Mouse (Mus musculus): ENCODE results near the gene Pacs2. TPM values are rescaled to one million over a fixed set of nuclear protein-coding genes. Genes with fewer than 3 reads are reported as not detected.
A peak's percentile ranks its signal among the peaks of the same experiment; 100 is the strongest.

Pacs2 gene
- total RNA-seq, 1 experiment = 17.2 TPM

- H3K9ac ChIP-seq (ENCODE audit: insufficient read depth, low read depth, low read length, poor library complexity, severe bottlenecking) = no peak overlapping the region
- H3K4me1 ChIP-seq (ENCODE audit: control insufficient read depth in 2 of 2, insufficient read depth in 2 of 2, low read length in 2 of 2, poor library complexity in 1 of 2) = peaks cover 4 to 7% of the 10 kb centered on the region in 2 experiments; a peak in 2 of 4 replicates
- no peak overlapping the region for H3K27ac ChIP-seq (ENCODE audit: insufficient read depth, low read depth, low read length, poor library complexity, severe bottlenecking)
- TF ChIP-seq ZNF384 (IDR thresholded peaks at IDR 0.05; ENCODE audit: low read depth, low read length) (peak; percentile 72), ZC3H11A (IDR thresholded peaks at IDR 0.05; ENCODE audit: borderline replicate concordance, low read depth, low read length) (no peak)
- no peak overlapping the region for H3K4me3 ChIP-seq (ENCODE audit: insufficient read depth in 1 of 2, low read depth in 1 of 2, low read length in 2 of 2, poor library complexity in 1 of 2, severe bottlenecking in 1 of 2)
- DNase-seq (ENCODE audit: low read depth, low spot score) = no peak
- no peaks in the 10 kb centered on the region for H3K36me3 ChIP-seq (ENCODE audit: control insufficient read depth, insufficient read depth, low read length, poor library complexity, severe bottlenecking)
- in situ Hi-C loops (cut with MboI; ENCODE audit: low sequenced_read_pairs in 2 of 2, unreplicated experiment in 2 of 2) = no loop called here
- no peaks in the 10 kb centered on the region for H3K9me3 ChIP-seq (ENCODE audit: control insufficient read depth, insufficient read depth, low read depth, low read length)
These were observed 11.6 kb upstream of the Pacs2 start for GRCm38 (mm10) chr12:113002667-113003066.

- no peaks in the 10 kb centered on the region for H3K36me3 ChIP-seq (ENCODE audit: control insufficient read depth, insufficient read depth, low read length, poor library complexity, severe bottlenecking)
- peaks cover 4 to 5% of the 10 kb centered on the region in 2 experiments; a peak in 2 of 4 replicates for H3K4me1 ChIP-seq (ENCODE audit: control insufficient read depth in 2 of 2, insufficient read depth in 2 of 2, low read length in 2 of 2, poor library complexity in 1 of 2)
- no peak overlapping the region for H3K4me3 ChIP-seq (ENCODE audit: insufficient read depth in 1 of 2, low read depth in 1 of 2, low read length in 2 of 2, poor library complexity in 1 of 2, severe bottlenecking in 1 of 2)
- in situ Hi-C loops (cut with MboI; ENCODE audit: low sequenced_read_pairs in 2 of 2, unreplicated experiment in 2 of 2) = no loop called here
- no peak for DNase-seq (ENCODE audit: low read depth, low spot score)
- no peak overlapping the region for H3K9ac ChIP-seq (ENCODE audit: insufficient read depth, low read depth, low read length, poor library complexity, severe bottlenecking)
- no peak overlapping the region for H3K27ac ChIP-seq (ENCODE audit: insufficient read depth, low read depth, low read length, poor library complexity, severe bottlenecking)
- no peak for TF ChIP-seq MAFK (IDR thresholded peaks at IDR 0.05; ENCODE audit: insufficient read depth, low read depth, low read length)
- no peak for TF ChIP-seq ZC3H11A (IDR thresholded peaks at IDR 0.05; ENCODE audit: borderline replicate concordance, low read depth, low read length)
- TF ChIP-seq ZNF384 (IDR thresholded peaks at IDR 0.05; ENCODE audit: low read depth, low read length) = no peak
- TF ChIP-seq CHD2 (IDR thresholded peaks at IDR 0.05; ENCODE audit: low read depth, low read length) = no peak
- no peak for TF ChIP-seq HCFC1 (IDR thresholded peaks at IDR 0.05; ENCODE audit: borderline replicate concordance, insufficient read depth, low read length)
- no peaks in the 10 kb centered on the region for H3K9me3 ChIP-seq (ENCODE audit: control insufficient read depth, insufficient read depth, low read depth, low read length)
These were observed 10.3 kb upstream of the Pacs2 start for GRCm38 (mm10) chr12:113004011-113004410.

- Histone ChIP-seq H3K4me1 (ENCODE audit: control insufficient read depth in 2 of 2, insufficient read depth in 2 of 2, low read length in 2 of 2, poor library complexity in 1 of 2) (peaks cover 0 to 4% of the 10 kb centered on the region in 2 experiments; a peak in 1 of 4 replicates), H3K9ac (ENCODE audit: insufficient read depth, low read depth, low read length, poor library complexity, severe bottlenecking) (no peak overlapping the region), H3K27ac (ENCODE audit: insufficient read depth, low read depth, low read length, poor library complexity, severe bottlenecking) (no peak overlapping the region), H3K4me3 (ENCODE audit: insufficient read depth in 1 of 2, low read depth in 1 of 2, low read length in 2 of 2, poor library complexity in 1 of 2, severe bottlenecking in 1 of 2) (no peak overlapping the region), H3K9me3 (ENCODE audit: control insufficient read depth, insufficient read depth, low read depth, low read length) (no peaks in the 10 kb centered on the region), H3K36me3 (ENCODE audit: control insufficient read depth, insufficient read depth, low read length, poor library complexity, severe bottlenecking) (no peaks in the 10 kb centered on the region)
- TF ChIP-seq ZNF384 (IDR thresholded peaks at IDR 0.05; ENCODE audit: low read depth, low read length) (no peak), HCFC1 (IDR thresholded peaks at IDR 0.05; ENCODE audit: borderline replicate concordance, insufficient read depth, low read length) (no peak), ZC3H11A (IDR thresholded peaks at IDR 0.05; ENCODE audit: borderline replicate concordance, low read depth, low read length) (no peak), MAFK (IDR thresholded peaks at IDR 0.05; ENCODE audit: insufficient read depth, low read depth, low read length) (no peak), CHD2 (IDR thresholded peaks at IDR 0.05; ENCODE audit: low read depth, low read length) (no peak)
- DNase-seq (ENCODE audit: low read depth, low spot score) = no peak
- in situ Hi-C loops (cut with MboI; ENCODE audit: low sequenced_read_pairs in 2 of 2, unreplicated experiment in 2 of 2) = no loop called here
These were observed 9.3 kb upstream of the Pacs2 start for GRCm38 (mm10) chr12:113004993-113005392.

GRCm38 (mm10) chr12:113011702-113012360 lies 2.5 kb upstream of the Pacs2 start:
- no peak for DNase-seq (ENCODE audit: low read depth, low spot score)
- TF ChIP-seq ZC3H11A (IDR thresholded peaks at IDR 0.05; ENCODE audit: borderline replicate concordance, low read depth, low read length) (no peak), CHD2 (IDR thresholded peaks at IDR 0.05; ENCODE audit: low read depth, low read length) (no peak), ZNF384 (IDR thresholded peaks at IDR 0.05; ENCODE audit: low read depth, low read length) (no peak), HCFC1 (IDR thresholded peaks at IDR 0.05; ENCODE audit: borderline replicate concordance, insufficient read depth, low read length) (no peak), MAFK (IDR thresholded peaks at IDR 0.05; ENCODE audit: insufficient read depth, low read depth, low read length) (no peak)
- Histone ChIP-seq H3K9ac (ENCODE audit: insufficient read depth, low read depth, low read length, poor library complexity, severe bottlenecking) (no peak overlapping the region), H3K27ac (ENCODE audit: insufficient read depth, low read depth, low read length, poor library complexity, severe bottlenecking) (no peak overlapping the region), H3K4me3 (ENCODE audit: insufficient read depth in 1 of 2, low read depth in 1 of 2, low read length in 2 of 2, poor library complexity in 1 of 2, severe bottlenecking in 1 of 2) (no peak overlapping the region), H3K9me3 (ENCODE audit: control insufficient read depth, insufficient read depth, low read depth, low read length) (no peaks in the 10 kb centered on the region), H3K36me3 (ENCODE audit: control insufficient read depth, insufficient read depth, low read length, poor library complexity, severe bottlenecking) (no peaks in the 10 kb centered on the region), H3K4me1 (ENCODE audit: control insufficient read depth in 2 of 2, insufficient read depth in 2 of 2, low read length in 2 of 2, poor library complexity in 1 of 2) (peaks cover 2 to 5% of the 10 kb centered on the region in 2 experiments; a peak in 1 of 4 replicates)
- in situ Hi-C loops (cut with MboI; ENCODE audit: low sequenced_read_pairs in 2 of 2, unreplicated experiment in 2 of 2) = no loop called here
